Mouse (Mus musculus) cerebellum, adult 11-12 months (tissue): ENCODE results near the gene Efcab2.

Source experiments
- DNase-seq: peaks from one replicate; pipeline ENCODE4 v3.0.0; 2022

Efcab2 gene

GRCm38 (mm10) chr1:178405951-178406711 lies at the start of gene Efcab2:
TSS of gene Efcab2 (plus strand) at chr1:178406085.
- peak; percentile 93 for DNase-seq

DNA sequence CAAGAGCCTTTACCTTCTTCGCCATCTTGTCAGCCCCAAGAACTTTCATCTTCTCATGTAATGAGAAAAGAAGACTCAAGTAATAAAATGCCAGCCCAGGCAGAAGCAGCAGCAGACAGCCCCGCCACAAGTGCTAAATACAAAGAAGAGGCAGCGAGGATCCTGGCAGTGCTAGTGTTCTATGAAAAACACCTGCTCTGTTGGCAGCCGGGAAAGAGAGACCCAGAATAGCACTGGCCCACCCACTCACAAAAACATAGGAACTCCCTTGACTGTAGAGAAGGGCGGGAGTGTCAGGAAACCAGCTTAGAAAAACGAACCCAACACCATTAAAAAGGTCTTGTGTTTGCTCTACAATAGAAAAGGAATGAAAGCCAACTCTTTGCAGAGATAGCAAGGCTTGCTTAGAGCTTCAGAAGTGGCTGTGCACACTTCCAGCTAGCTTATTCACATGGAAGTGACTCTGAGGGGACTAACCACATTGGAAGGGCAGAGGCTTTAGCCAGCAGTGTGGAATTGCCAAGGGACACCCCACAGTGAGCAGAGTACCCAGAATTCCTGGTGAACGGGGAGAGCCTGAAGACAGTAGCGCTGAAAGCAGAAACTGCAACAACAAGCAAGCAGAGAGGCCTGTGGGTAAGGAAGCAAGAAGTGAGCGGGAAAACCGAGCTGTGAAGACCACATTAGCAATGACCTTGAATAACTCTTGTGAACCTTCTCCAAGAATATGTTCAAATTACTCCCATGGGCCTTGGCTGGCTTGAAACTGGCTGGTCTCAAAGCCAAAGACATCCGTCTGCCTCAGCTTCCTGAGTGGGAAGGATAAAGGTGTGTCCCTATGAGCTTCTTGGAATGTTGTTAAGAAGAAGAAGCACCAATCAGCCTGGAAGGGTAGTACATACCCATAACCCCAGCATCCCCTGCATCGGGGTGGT lies 47.8 kb upstream of the Efcab2 start:
- no peak for DNase-seq

DNA sequence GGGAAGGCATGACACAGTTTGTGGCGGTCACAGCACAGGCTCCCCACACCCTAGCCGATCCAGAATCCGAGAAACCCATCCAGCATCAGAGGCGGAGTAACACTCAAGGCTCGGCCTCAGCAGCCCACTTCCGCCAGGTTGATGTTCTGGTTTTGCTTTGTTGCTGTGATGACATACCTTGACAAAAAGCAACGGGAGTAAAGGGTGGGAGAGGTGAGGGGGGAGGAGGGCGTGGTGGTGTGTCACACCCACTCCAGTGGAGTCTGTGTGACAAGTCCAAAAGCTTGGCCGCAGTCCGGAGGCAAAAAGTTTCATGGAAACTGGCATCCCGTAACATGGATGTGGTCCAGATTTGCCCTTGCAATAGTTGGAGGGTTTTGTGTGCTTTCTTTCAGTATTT lies 45.6 kb upstream of the Efcab2 start:
- DNase-seq, result no peak

DNA sequence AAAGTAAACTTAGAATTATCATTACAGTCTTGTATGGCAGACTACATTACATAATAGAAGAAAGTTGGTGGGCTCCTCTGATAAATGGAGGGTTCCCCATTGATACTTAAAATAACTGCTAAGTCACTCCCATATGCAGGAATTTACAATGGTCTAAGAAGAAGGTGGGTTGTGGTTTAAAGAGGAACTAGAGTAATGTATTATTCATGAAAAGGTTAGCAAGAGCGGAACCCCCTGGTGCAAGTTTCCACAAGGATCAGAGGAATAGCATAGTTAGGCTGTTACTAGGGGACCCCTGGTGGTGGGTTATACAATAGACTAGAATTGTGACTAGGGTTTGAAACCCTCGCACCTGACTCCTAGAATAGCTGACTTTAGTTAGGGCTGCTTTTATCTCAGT lies 45.2 kb upstream of the Efcab2 start:
- no peak for DNase-seq

DNA sequence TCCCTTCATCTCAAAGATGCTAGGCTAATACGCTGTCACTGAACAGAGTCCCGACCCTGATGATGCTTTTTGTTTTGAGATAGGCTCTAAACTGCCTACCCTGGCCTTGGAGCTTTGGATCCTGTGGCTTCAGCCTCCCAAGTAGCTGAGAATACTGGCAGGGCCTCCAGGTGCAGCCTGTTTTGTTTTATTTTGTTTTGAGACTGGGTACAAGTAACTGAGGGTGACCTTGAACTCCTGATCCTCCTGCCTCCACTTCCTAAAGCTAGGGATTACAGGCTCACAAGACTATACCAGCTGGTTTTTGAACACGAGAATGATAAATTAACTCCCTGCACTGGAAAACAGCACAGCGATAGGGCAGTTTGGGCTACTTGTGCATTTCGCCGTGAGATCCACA lies 40.7 kb upstream of the Efcab2 start:
- DNase-seq, result no peak

GRCm38 (mm10) chr1:178368121-178368520 lies 37.8 kb upstream of the Efcab2 start:
- DNase-seq, result no peak

DNA sequence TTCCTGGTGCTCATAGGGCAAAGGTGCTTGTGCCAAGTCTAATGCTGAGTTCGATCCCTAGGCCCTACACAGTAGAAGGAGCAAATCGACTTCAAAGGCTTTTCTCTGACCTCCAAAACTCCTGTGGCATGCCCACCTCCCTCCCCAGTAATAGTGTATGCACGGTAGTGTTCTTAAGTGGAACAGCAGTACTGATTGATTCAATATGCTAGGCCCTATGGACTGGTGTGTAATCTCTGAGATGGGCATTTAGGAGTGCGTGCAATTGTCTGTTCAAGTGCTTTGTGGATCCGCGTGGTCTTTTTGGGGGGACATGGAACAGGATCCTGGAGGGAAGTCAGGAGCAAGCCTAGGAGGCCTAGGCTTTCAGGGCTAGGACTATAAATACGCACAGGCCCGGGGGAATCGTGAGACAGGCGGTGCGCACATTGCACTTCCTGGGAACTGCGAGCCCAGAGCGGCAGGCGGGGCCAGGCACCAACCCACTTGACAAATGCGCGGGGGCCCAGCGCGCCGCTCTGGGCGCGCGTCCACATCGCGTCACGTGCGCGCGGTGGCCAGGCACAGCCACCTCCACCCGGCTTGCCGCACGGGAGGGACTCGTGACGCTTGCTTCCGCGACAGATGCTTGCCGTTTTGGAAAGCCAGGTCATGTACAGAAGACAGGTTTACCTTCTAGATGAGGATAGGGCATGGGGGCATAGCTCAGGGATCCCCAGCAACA lies 37.2 kb upstream of the Efcab2 start:
- peak; percentile 98 for DNase-seq

- DNase-seq, result peak; percentile 71
These were observed 36.6 kb upstream of the Efcab2 start for GRCm38 (mm10) chr1:178369272-178369651.

- DNase-seq, result no peak
These were observed 33.2 kb upstream of the Efcab2 start for GRCm38 (mm10) chr1:178372681-178373080.

GRCm38 (mm10) chr1:178375381-178375780 lies 30.5 kb upstream of the Efcab2 start:
- no peak for DNase-seq

- no peak for DNase-seq
These were observed 29.8 kb upstream of the Efcab2 start for GRCm38 (mm10) chr1:178376061-178376460.

GRCm38 (mm10) chr1:178376907-178377306 lies 29.0 kb upstream of the Efcab2 start:
- no peak for DNase-seq

- no peak for DNase-seq
These were observed 27.8 kb upstream of the Efcab2 start for GRCm38 (mm10) chr1:178378115-178378514.

- DNase-seq, result no peak
These were observed 26.7 kb upstream of the Efcab2 start for GRCm38 (mm10) chr1:178379224-178379623.

GRCm38 (mm10) chr1:178382165-178382564 lies 23.7 kb upstream of the Efcab2 start:
- no peak for DNase-seq

DNA sequence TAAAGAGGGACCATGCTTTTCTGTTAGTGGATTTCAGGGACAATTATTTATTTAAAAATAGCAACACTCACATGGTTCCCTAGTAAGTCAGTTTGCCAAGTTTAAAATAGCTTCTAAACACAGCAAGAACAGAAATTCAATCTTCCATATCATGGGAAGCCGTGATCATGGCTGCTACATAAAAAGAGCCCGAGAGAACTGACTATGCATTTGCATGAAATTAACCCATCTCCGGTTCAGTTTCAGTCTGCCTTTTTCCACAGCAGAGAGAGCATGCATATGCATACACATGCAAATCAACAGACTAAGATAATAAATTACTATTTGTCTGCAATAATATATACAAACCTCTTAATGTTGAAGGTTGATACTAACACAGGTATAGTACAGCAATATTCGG lies 17.1 kb upstream of the Efcab2 start:
- no peak for DNase-seq

- no peak for DNase-seq
These were observed 16.5 kb upstream of the Efcab2 start for GRCm38 (mm10) chr1:178389401-178389800.

DNA sequence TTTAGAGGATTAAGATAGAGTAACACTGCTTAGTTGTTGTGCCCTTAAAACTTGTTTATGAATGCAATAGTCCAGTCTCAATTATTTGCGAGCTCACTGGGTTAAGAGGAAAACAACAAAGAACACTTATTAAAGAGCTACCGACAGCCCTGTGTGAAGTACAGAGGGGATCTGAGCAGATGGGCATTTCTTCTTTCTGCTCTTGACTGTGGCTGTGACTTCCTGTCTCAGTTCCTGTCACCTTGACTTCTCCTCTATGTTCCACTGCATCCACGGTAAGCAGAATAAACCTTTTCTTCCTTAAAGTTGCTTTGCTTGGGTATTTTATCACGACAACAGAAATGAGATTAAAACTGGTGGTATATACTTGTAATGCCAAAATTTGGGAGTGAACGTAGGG lies 12.9 kb upstream of the Efcab2 start:
- DNase-seq, result no peak

DNA sequence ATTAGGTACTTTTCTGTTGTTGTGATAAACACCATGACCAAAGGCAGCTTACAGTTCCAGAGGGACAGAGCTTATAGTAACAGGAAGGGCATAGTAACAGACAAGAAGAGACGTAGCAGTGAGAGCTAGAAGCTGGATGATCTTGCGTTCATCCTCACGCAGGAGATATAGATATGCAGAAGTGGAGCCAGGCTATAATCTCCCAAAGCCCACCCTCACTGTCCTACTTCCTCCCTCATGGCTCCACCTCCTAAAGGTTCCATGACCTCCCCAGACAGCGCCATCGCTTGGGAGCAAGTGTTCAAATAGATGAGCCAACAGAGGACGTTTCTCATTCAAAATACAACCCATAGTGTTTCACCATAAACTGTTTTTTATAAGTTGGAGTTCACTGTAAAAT lies 10.8 kb upstream of the Efcab2 start:
- DNase-seq, result no peak

- DNase-seq, result no peak
These were observed 9.5 kb upstream of the Efcab2 start for GRCm38 (mm10) chr1:178396383-178396782.

- no peak for DNase-seq
These were observed 6.0 kb upstream of the Efcab2 start for GRCm38 (mm10) chr1:178399879-178400278.

- no peak for DNase-seq
These were observed 5.2 kb upstream of the Efcab2 start for GRCm38 (mm10) chr1:178400652-178401051.

- DNase-seq, result no peak
These were observed 3.9 kb upstream of the Efcab2 start for GRCm38 (mm10) chr1:178401960-178402359.
